Mouse (Mus musculus) stomach, postnatal 0 days (tissue): ENCODE results near the gene Tmem39a. TPM values are rescaled to one million over a fixed set of nuclear protein-coding genes. Genes with fewer than 3 reads are reported as not detected.

ENCODE experiments used
- ATAC-seq: fragments of 200-750 bp; cut with Nextera tagmentation; 2 replicates; pipeline ENCODE4 v1.8.0; 2017; ENCODE audit not compliant: low FRiP score, low TSS enrichment
- DNase-seq: peaks from one replicate; pipeline ENCODE4 v3.0.0-alpha.2; 2016; ENCODE audit warnings: low spot score
- H3K27ac ChIP-seq: fragments of 300-500 bp; sonication (generic); replicated peaks from 2 replicates; pipeline ENCODE4 v1.5.1; 2014; ENCODE audit warnings: mild to moderate bottlenecking, control low read depth
- H3K27me3 ChIP-seq: fragments of 300-500 bp; sonication (generic); 2 replicates; pipeline ENCODE4 v1.6.1; 2014; ENCODE audit warnings: low read length; ENCODE audit not compliant: control insufficient read depth, insufficient read depth
- H3K36me3 ChIP-seq: fragments of 300-500 bp; sonication (generic); 2 replicates; pipeline ENCODE4 v1.6.1; 2014; ENCODE audit warnings: low read length, mixed read lengths; ENCODE audit not compliant: control insufficient read depth, insufficient read depth
- H3K4me1 ChIP-seq: fragments of 300-500 bp; sonication (generic); replicated peaks from 2 replicates; pipeline ENCODE4 v1.6.1; 2014; ENCODE audit warnings: antibody characterized with exemption; ENCODE audit not compliant: control insufficient read depth, insufficient read depth
- H3K4me2 ChIP-seq: fragments of 300-500 bp; sonication (generic); replicated peaks from 2 replicates; pipeline ENCODE4 v1.6.1; 2014; ENCODE audit warnings: low read depth, mild to moderate bottlenecking, control low read depth, moderate library complexity
- H3K4me3 ChIP-seq: fragments of 300-500 bp; sonication (generic); 2 replicates; pipeline ENCODE4 v1.5.1; 2014; ENCODE audit warnings: low read depth, low read length, control low read depth
- H3K9ac ChIP-seq: fragments of 300-500 bp; sonication (generic); 2 replicates; pipeline ENCODE4 v1.6.1; 2014; ENCODE audit warnings: mild to moderate bottlenecking, low read length, control low read depth, mixed read lengths
- H3K9me3 ChIP-seq: fragments of 300-500 bp; sonication (generic); 2 replicates; pipeline ENCODE4 v1.6.1; 2016; ENCODE audit warnings: low read length; ENCODE audit not compliant: control insufficient read depth
- CTCF ChIP-seq: IDR thresholded peaks from 2 replicates; pipeline ENCODE4 v1.5.1; 2016; ENCODE audit warnings: antibody characterized with exemption, low read depth, mild to moderate bottlenecking, moderate library complexity
- EP300 ChIP-seq: optimal IDR thresholded peaks from 2 replicates; pipeline ENCODE3; 2016; ENCODE audit warnings: antibody characterized with exemption
- WGBS: fragments of 180-500 bp; shearing (Covaris S2); extraction: QIAGEN DNeasy Blood & Tissue Kit; methylation state at CpG from one replicate; pipeline ENCODE4 v1.1.7; 2014; 5-methylcytosine and 5-hydroxymethylcytosine counted together
- polyA plus RNA-seq: library from polyadenylated mRNA; unstranded; fragments of >200 nt; fragmentation: Nextera tagmentation; extraction: Ambion mirVana; gene quantifications from 2 replicates; pipeline ENCODE4 v1.2.1, GENCODE M21; 2015

The Tmem39a gene
- polyA plus RNA-seq, 1 experiment from 2014 or later: 48.9 TPM

DNA sequence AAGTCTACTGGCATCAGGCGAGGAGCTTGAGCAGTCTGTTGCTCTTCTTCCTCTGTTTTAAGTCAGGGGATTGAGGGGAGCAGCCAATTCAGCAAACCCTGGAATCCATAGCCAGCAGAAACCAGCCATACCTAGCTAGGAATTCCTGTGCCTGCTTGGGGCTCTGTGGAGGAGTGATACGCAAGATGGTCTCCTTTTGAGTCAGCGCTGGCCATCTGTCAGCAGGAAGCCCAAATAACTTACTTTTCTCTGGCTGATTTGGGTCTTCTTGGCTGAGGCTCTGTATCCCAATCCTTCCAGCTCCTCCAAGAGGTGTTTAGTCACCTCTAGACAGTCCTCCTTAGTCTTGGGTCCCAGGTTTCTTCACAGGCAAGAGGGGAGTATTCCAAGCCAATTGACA, 2.5 kb upstream of the Tmem39a start:
- ATAC-seq (no peak), DNase-seq (no peak)
- Histone ChIP-seq H3K27ac (no peak overlapping the region), H3K4me2 (no peak overlapping the region), H3K4me1 (no peaks in the 10 kb centered on the region), H3K27me3 (no peaks in the 10 kb centered on the region), H3K4me3 (no peak overlapping the region), H3K9ac (no peak overlapping the region), H3K36me3 (no peaks in the 10 kb centered on the region), H3K9me3 (no peaks in the 10 kb centered on the region)
- WGBS: 75% methylated on average over 3 of the region's 3 CpGs
- TF ChIP-seq CTCF: no peak
- no peak for TF ChIP-seq EP300

DNA sequence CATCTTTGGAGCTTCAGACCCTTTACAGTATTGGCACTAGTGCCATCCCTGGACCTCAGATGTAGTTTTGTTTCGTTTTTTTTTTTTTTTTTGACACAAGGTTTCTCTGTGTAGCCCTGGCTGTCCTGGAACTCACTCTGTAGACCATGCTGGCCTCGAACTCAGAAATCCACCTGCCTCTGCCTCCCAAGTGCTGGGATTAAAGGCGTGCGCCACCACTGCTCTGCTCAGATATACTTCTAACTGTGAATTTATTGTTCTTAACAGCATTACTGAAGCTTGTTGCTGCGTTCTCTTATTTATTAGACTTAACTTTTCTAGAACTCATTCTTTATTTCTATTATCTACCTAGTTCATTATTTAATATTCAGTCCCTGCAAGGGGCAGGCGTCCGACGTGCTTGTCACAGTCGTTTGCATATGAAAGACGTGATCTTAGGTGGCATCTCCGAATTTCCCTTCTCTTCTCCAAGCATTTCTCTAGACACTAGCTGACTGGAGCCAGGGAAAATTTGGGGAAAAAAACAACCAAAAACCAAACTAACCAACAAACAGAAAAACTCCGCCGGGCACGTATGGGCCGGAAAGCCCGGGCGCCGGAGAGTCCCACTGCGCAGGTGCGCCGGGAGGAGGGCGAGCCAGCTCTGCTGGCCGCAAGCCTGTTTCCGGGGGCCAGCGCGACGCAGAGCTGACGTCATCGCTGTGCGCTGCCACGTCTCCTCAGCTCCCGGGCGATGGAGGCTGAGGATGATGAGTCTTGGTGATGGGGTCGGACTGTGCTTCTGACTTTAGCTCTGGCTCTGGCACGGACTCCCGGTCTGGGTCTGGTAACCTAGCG, 3.9 kb downstream of the Tmem39a start:
- H3K27ac ChIP-seq: peak overlapping the region; percentile 89
- no peaks in the 10 kb centered on the region; the same call in 1 of the 2 replicates for H3K36me3 ChIP-seq
- 6% methylated on average over 37 of the region's 37 CpGs for WGBS
- TF ChIP-seq EP300 (no peak), CTCF (no peak)
- peak; percentile 97 for ATAC-seq
- H3K4me1 ChIP-seq: no peaks in the 10 kb centered on the region
- H3K9ac ChIP-seq: peak overlapping the region; percentile 96
- peak overlapping the region; percentile 72 for H3K4me2 ChIP-seq
- H3K27me3 ChIP-seq: no peaks in the 10 kb centered on the region
- H3K4me3 ChIP-seq: peak overlapping the region; percentile 96
- peak; percentile 95 for DNase-seq
- no peaks in the 10 kb centered on the region for H3K9me3 ChIP-seq

DNA sequence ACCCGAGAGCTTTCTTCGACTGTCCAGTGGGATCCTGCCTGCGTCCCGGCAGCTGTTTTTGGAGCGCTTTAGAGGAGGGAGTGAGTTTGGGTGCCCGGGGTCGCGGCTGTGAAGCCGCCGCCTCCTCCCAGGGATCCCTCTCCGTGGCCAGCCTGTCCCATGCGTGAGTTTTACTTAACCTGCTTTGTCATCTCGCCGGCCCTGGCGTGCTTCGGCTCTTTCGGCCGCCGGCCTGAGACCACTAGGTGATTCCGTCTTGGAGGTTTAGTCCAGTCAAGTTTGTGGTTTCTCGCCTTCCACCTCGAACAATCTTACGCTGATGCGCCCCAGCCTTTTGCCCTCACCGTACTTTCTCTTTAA, 4.5 kb downstream of the Tmem39a start:
- H3K27ac ChIP-seq: peak overlapping the region; percentile 89
- H3K36me3 ChIP-seq: no peaks in the 10 kb centered on the region; the same call in 1 of the 2 replicates
- H3K4me3 ChIP-seq: peak overlapping the region; percentile 96
- no peaks in the 10 kb centered on the region for H3K9me3 ChIP-seq
- DNase-seq (no peak), ATAC-seq (no peak; the same call in 1 of the 2 replicates)
- no peaks in the 10 kb centered on the region for H3K27me3 ChIP-seq
- TF ChIP-seq CTCF (no peak), EP300 (no peak)
- peak overlapping the region; percentile 72 for H3K4me2 ChIP-seq
- peak overlapping the region; percentile 96 for H3K9ac ChIP-seq
- under 1% methylated on average over 25 of the region's 25 CpGs for WGBS
- no peaks in the 10 kb centered on the region for H3K4me1 ChIP-seq

DNA sequence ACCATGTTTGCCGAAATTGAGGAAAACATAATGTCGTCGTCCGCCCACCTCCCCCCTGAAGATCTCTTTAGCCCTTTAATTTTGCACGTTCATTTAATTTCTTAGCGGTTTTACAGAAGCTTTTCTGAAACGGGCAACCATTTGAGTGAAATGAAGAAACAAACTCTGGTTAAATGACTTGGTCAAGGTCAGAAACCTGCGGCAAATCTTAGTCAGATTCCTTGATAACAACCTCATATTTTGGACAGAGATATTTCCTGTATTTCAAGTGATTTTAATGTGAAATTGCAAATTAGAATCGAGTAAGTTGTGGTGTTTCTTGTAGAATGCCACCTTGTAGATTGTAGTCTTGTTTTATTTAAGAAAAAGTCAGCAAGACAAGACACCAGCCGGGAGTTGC, 5.0 kb downstream of the Tmem39a start:
- DNase-seq: no peak
- H3K27me3 ChIP-seq: no peaks in the 10 kb centered on the region
- 22% methylated on average over 10 of the region's 10 CpGs for WGBS

DNA sequence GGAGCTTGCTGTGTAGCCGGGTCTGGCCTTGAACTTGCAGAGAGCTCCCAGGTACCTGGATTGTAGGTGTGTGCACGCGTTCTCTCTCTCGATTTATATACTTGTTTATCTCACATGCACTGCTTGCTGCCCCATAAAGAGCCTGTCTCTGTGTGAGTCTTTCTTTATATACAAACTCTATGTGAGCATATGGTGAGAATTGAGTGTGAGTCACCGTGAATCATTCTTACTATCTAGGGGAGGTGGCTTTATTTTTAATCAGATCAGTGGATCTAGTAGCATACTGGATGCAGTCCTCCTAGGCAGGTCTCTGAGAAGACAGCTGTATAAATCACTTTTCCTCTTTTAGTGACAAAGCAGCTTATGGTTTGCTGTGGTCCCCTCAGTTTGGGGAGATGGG, 9.7 kb downstream of the Tmem39a start:
- Histone ChIP-seq H3K9ac (no peak overlapping the region), H3K36me3 (peaks cover 3% of the 10 kb centered on the region; the same call in 1 of the 2 replicates), H3K4me3 (no peak overlapping the region), H3K9me3 (no peaks in the 10 kb centered on the region), H3K27ac (no peak overlapping the region), H3K27me3 (no peaks in the 10 kb centered on the region), H3K4me1 (no peaks in the 10 kb centered on the region), H3K4me2 (no peak overlapping the region)
- WGBS: 87% methylated on average over 5 of the region's 5 CpGs
- no peak for DNase-seq
- 0 out of 2 replicates have a peak, but pooled peaks have one; percentile 66 for ATAC-seq
- TF ChIP-seq EP300: no peak
- TF ChIP-seq CTCF: no peak

More for the DNA sequence above, 5.0 kb downstream of the Tmem39a start:
- no peak for ATAC-seq
- Histone ChIP-seq H3K36me3 (no peaks in the 10 kb centered on the region; the same call in 1 of the 2 replicates), H3K4me2 (peak overlapping the region; percentile 72), H3K4me3 (peak overlapping the region; percentile 96), H3K9ac (peak overlapping the region; percentile 96), H3K27ac (no peak overlapping the region; the same call in 1 of the 2 replicates), H3K4me1 (no peaks in the 10 kb centered on the region), H3K9me3 (no peaks in the 10 kb centered on the region)
- TF ChIP-seq CTCF (no peak), EP300 (no peak)

DNA sequence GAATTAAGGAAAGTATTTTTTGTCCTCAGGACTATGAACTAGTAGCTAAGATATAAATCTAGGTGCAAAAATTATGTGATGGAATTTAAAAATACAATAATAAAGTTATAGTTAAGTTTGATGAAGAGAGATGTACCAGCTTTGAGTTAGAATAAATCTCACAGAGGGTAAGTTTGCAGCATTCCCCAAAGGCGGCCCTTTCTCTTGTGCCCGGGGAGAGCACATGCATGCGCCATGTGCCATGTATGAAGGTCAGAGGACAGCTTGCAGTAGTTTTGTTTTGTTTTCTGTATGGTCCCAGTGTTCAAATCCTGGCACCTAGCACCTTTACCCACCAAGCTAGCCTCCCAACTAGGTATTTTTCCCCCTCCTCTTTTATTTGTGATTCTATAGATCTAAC, 13.0 kb downstream of the Tmem39a start:
- no peaks in the 10 kb centered on the region for H3K4me1 ChIP-seq
- TF ChIP-seq CTCF (no peak), EP300 (no peak)
- H3K27ac ChIP-seq: no peak overlapping the region
- peaks cover 6% of the 10 kb centered on the region; the same call in 1 of the 2 replicates for H3K36me3 ChIP-seq
- no peaks in the 10 kb centered on the region for H3K27me3 ChIP-seq
- H3K4me2 ChIP-seq: no peak overlapping the region
- no peak overlapping the region for H3K4me3 ChIP-seq
- ATAC-seq (no peak), DNase-seq (no peak)
- WGBS: 90% methylated on average over 3 of the region's 3 CpGs
- no peaks in the 10 kb centered on the region for H3K9me3 ChIP-seq
- no peak overlapping the region for H3K9ac ChIP-seq
